Mouse (Mus musculus) E14TG2a.4 (cell line): ENCODE data around the gene Irf2bp2.

ENCODE experiments used
- CTCF ChIP-seq: conservative IDR thresholded peaks from 2 replicates; pipeline ENCODE4 v1.5.1; 2014; ENCODE audit warnings: low read length
- NANOG ChIP-seq: IDR thresholded peaks from 2 replicates; pipeline ENCODE4 v1.6.1; 2014; ENCODE audit warnings: borderline replicate concordance, low read length, mixed read lengths
- POU5F1 ChIP-seq: IDR thresholded peaks from 2 replicates; pipeline ENCODE4 v1.6.1; 2014; ENCODE audit warnings: low read length, borderline replicate concordance

DNA sequence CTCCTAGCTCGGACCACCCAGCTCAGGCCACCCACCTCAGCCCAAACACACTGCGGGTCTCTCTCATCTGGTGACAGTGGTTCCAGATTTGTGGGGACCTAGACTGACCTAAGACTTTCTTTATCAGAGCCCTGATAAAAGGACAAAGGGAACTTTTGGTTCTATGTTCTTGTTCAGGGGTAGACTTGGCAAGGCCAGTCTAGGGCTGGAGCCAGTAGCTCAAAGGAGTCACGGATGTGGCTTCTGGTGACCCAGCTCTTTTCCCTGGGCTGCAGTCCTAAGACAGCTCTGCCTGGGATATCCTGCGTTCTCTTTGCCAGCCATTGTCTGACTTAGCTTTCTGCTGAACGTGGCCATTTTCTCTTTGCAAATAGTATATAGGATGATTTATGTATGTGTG, 37.1 kb downstream of the Irf2bp2 start:
- no peak for TF ChIP-seq CTCF
- TF ChIP-seq NANOG: no peak
- TF ChIP-seq POU5F1: no peak
